Mouse (Mus musculus): ENCODE measurements around the gene Ccdc61.

Ccdc61 gene

DNA sequence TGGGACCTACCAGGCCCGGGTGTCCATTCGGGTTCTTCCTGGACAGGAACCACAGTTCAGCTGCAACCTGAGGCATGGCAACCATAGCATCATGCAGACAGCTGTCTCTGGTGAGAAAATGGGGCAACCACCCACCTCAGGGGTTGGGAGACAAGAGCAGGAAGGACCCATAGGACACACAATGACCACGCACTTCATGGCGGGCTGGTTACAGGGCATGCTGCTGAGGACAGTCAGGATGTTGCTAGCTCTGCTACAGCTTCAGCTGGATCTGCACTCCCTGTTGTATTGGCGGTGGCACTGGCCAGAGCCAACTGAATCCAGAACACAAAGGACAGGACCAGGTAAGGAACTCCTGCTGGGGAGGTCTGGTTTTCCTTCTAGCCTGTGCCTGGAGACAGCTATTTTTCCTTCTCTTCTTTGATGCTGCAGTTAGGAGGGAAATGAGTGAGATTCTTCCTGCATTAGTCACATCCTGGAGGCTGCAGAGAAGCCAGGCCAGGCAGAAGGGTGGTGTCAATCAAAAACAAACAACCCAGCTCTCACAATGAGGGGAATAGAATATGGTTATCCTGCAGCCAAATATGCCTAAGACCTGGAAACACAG lies 51.8 kb downstream of the Ccdc61 start:
- DNase-seq (ENCODE audit: low read depth), result peak; percentile 79

DNA sequence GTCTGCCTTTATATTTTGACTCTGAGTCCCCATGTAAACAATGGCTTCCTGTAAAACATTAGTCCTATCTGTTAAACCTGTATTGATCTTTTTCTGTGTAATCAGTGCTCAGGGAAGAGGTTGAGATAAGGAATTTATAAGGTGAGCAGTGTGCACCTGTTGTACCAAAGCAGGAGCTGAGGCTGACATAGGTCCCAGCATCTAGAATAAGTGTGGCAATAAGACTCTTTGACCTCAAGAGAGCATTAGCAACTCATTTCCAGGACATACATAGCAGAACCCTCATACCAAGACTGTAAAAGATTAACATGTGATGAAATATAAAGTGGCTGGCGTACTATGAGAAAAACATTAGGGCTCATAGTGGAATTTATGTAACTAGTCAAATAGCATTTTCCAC lies 61.8 kb downstream of the Ccdc61 start:
- no peak for DNase-seq (ENCODE audit: low read depth)

DNA sequence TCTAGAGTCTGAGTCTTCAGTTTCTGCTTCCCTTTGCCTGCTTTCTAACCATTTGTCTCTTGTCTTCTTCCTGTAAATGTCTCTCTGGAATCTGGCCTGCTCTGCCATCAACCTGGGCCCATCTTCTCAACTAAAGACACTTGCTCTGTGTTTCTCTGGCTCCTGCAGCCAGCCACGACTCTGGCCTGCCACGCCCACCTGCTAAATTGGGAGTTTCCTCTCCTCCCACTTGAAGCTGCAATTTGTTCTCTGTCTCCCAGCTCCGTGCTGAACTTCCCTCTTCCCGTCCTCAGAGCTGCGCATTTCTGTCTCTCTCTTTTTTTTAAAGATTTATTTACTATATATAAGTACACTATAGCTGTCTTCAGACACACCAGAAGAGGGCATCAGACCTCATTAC lies 65.4 kb downstream of the Ccdc61 start:
- no peak for DNase-seq (ENCODE audit: low read depth)

DNA sequence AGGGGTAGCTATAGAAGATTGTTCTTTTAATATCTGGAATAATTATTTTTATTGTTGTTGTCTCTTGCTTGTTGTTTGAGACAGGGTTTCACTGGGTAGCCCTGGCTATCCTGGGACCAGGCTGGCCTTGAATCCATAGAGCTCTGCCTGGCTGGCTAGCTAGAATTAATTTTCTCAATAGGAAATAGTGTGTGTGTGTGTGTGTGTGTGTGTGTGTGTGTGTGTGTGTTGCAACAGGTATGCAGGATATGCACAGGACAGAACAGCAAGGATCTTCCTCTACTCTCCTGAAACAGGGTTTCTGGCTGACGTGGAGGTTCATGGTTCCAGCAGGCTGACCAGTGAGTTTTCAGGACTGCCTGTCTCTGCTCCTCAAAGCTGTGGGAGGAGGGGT lies 69.0 kb downstream of the Ccdc61 start:
- DNase-seq (ENCODE audit: low read depth), result no peak

Data from NIH3T3 (cell line).